Mouse (Mus musculus): Measurements from ENCODE around the gene Lmf2. TPM values are rescaled to one million over a fixed set of nuclear protein-coding genes. Genes with fewer than 3 reads are reported as not detected.

Lmf2 gene
- total RNA-seq (2018; cell fraction: chromatin; rRNA removed), result 10 to 100 TPM; 10.6 to 41.7 (median 20.7) TPM
- 10 to 100 TPM; 15.8 to 33.9 (median 24.1) TPM for total RNA-seq (2018; cell fraction: cytosol; rRNA removed)
- 10 to 100 TPM; 24.9 to 47.4 (median 34.5) TPM for total RNA-seq (2018; cell fraction: nucleus; rRNA removed)
- polyA plus RNA-seq (2018), result 19.8 to 30.4 TPM (median 23.9 TPM) in 3 replicates

DNA sequence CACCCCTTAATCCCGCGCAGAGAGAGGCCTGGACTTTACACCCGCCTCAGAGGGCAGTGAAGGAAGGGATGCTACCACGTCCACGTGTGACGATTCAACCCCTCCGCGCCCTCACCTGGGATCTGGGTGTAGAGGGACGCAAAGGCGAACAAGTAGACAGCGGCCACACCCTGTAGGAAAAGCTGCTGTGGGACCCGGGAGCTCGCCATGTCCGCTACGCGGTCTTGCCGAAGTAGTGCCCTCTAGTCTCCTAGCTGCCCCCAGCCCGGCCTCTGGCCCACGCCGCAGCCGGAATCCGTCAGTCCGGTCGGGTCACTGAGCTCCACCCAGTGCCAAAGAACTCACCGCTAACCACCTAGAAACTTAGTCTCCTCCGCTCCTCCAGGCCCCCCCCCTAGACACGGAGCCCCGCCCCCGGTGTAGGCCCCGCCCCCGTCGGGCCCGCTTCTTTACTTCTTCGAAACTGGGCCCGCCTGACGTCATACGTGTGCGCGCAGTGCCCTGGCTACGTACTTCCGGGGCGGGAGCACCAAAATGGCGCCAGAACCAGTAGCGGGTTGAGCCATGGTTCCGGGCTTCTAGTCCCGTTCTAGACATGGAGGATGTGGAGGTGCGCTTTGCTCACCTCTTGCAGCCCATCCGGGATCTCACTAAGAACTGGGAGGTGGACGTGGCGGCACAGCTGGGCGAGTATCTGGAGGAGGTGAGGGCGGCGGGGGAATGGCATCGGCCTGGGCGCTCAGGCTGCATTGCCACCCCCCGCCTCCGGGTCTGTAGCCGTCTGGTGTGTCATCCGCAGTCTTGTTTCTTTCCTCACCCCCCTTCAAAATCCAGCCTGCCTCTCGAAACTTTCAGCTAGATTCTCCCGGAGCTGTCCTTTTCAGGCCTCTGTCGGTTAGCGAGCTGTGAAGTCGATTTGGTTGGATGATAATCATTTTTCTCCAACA lies at the start of gene Lmf2, which contains the start of gene Ncaph2:
Lmf2 (minus strand) TSS at position 419 of the 947 bp plus-strand sequence.
Ncaph2 (plus strand) TSS at position 479 of the 947 bp plus-strand sequence.
- H3K27ac ChIP-seq, result peak within 1 kb of the TSS; percentile 74
- H3K4me3 ChIP-seq (ENCODE audit: inconsistent target), result peak within 1 kb of the TSS; percentile 94
- under 1% methylated on average over 59 of the region's 64 CpGs for WGBS (ENCODE audit: missing documents)
- H3K36me3 ChIP-seq (ENCODE audit: inconsistent target), result peaks cover 26% of the 10 kb centered on the region; the same call in 1 of the 2 replicates
- peaks cover 67% of the 10 kb centered on the region for H3K79me2 ChIP-seq (ENCODE audit: inconsistent target)

DNA sequence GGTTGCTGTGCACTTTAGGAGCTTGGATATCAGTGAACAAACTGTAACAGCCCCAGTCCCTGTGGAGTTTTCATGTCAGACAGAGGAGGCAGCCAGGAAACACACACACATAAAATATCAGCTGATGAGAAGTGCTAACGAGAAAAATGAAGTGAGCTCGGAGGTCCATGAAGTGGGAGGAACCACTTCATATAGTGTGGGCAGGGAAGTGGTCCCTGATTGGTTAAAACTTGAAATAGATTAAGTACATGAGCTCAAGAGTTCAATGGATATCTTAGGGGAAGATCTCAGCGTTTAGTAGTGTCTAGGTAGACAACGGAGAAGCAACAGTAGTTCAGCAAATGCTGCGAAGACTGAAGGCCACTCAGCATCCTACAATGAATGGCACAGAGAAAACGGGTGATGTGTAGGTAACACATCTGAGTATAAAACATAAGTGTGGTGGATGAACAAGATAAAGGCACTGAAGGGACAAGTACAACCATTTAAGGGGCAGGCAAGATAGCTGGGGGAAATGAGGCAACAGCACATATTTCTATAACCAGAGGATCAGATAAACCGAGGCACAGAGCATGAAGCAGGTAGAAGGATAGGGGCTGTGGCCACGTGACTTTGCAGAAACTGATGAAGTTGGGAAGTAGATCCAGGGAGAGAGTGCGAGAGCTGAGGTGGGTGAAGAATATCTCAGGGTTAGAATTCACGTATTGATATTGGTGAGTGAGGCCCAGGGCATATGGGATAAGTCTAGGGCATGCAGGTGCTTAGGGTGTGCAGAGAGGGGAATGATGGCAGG lies 49.6 kb upstream of the Lmf2 start:
- Histone ChIP-seq H3K27ac (no peak overlapping the region), H3K79me2 (ENCODE audit: inconsistent target) (no peaks in the 10 kb centered on the region), H3K4me3 (ENCODE audit: inconsistent target) (no peak overlapping the region), H3K36me3 (ENCODE audit: inconsistent target) (no peaks in the 10 kb centered on the region)
- 82% methylated on average over 10 of the region's 10 CpGs for WGBS (ENCODE audit: missing documents)

DNA sequence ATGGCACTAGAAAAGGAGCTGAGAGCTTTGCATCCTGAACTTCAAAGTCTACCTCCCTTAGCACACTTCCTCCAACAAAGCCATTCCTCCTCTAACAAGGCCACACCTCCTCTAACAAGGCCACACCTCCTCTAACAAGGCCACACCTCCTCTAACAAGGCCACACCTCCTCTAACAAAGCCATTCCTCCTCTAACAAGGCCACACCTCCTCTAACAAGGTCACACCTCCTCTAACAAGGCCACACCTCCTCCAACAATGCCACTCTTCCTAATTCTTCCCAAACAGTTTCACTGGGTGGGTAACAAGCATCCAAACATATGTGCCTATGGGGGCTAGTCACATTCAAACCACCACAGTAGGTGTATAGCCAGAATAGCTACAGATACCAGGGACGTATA lies 47.0 kb upstream of the Lmf2 start:
- Histone ChIP-seq H3K36me3 (ENCODE audit: inconsistent target) (no peaks in the 10 kb centered on the region), H3K4me3 (ENCODE audit: inconsistent target) (no peak overlapping the region), H3K27ac (no peak overlapping the region), H3K79me2 (ENCODE audit: inconsistent target) (no peaks in the 10 kb centered on the region)
- 100% methylated on average over 1 of the region's 1 CpGs for WGBS (ENCODE audit: missing documents)

DNA sequence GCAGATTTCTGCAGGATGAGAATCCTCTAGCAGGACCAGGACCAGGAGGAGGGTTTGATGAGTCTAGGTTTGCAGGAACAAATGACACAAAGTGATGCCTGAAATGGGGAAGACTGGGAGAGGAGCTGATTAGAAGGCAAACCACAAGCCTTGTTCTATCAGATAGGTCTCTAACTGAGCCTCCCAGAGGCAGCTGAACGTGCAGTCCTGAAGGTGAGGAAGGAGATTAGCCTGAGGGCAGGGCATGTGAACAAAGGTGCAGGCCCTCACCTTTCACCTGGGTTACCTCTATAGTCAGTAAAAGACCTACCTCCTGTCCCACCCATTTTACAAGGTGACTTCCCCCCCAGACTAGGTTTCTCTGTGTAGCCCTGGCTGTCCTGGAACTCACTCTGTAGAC lies 44.3 kb upstream of the Lmf2 start:
- Histone ChIP-seq H3K4me3 (ENCODE audit: inconsistent target) (no peak overlapping the region), H3K27ac (no peak overlapping the region), H3K79me2 (ENCODE audit: inconsistent target) (no peaks in the 10 kb centered on the region), H3K36me3 (ENCODE audit: inconsistent target) (no peaks in the 10 kb centered on the region)
- WGBS (ENCODE audit: missing documents), result 89% methylated on average over 1 of the region's 1 CpGs

DNA sequence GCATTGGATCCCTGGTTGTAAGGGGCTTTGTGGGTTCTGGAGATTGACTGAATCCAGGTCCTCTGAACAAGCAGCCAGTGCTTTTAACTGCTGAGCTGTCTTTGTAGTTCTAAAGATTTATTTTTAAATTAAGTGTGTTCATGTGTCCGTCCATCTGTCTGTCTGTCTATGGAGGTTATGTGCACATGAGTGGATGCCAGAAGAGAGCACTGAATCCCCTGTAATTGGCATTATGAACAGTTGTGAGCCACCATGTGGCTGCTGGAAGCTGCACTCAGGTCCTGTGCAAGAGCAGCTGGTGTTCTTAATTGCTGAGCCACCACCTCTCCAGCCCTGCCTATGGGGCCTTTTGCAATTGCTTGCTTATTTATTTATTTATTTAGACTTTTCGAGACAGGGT lies 42.7 kb upstream of the Lmf2 start:
- Histone ChIP-seq H3K36me3 (ENCODE audit: inconsistent target) (no peaks in the 10 kb centered on the region), H3K27ac (no peak overlapping the region), H3K79me2 (ENCODE audit: inconsistent target) (no peaks in the 10 kb centered on the region), H3K4me3 (ENCODE audit: inconsistent target) (no peak overlapping the region)
- WGBS (ENCODE audit: missing documents), result 86% methylated on average over 2 of the region's 2 CpGs

DNA sequence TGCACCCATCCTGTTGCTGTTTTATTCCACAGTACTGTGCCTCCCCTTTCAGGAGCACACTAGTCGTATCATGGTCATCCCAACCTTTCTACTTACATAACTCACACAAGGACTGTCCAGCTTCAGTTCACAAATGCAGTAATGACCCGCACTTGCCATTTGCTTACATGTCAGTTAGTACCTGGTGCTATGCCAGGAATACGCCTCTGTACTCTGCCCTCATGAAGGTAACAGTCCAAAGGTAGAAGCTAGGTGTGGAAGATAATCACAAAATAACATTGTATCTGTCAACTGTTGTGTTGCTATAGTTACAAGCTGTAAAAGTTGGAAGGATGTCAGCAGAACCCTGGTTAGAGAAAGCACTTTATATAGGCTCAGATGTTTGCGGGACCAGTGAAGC lies 41.4 kb upstream of the Lmf2 start:
- H3K79me2 ChIP-seq (ENCODE audit: inconsistent target), result no peaks in the 10 kb centered on the region
- no peak overlapping the region for H3K27ac ChIP-seq
- WGBS (ENCODE audit: missing documents), result 93% methylated on average over 4 of the region's 4 CpGs
- H3K36me3 ChIP-seq (ENCODE audit: inconsistent target), result no peaks in the 10 kb centered on the region
- H3K4me3 ChIP-seq (ENCODE audit: inconsistent target), result no peak overlapping the region

DNA sequence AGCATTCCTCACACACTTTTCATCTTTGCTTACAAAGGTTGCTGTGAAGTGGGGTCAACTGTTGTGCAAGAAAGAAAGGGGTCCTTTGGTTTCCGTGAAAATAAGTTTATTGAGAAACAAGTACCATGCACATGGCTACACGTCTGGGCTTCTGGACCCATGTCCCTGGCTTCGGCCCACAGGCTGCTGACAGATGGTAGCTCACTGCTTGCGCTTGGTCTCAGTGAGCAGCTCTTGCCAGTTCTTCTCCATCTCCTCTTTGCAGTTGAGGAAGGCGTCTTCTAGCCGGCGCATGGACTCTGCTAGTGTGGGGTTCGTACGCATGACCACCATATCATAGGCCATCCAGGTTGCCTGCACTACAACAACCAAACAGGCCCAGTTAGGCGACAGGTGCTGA lies 34.6 kb upstream of the Lmf2 start:
- Histone ChIP-seq H3K27ac (no peak overlapping the region), H3K4me3 (ENCODE audit: inconsistent target) (no peak overlapping the region), H3K36me3 (ENCODE audit: inconsistent target) (no peaks in the 10 kb centered on the region), H3K79me2 (ENCODE audit: inconsistent target) (no peaks in the 10 kb centered on the region)
- WGBS (ENCODE audit: missing documents), result 98% methylated on average over 10 of the region's 10 CpGs

DNA sequence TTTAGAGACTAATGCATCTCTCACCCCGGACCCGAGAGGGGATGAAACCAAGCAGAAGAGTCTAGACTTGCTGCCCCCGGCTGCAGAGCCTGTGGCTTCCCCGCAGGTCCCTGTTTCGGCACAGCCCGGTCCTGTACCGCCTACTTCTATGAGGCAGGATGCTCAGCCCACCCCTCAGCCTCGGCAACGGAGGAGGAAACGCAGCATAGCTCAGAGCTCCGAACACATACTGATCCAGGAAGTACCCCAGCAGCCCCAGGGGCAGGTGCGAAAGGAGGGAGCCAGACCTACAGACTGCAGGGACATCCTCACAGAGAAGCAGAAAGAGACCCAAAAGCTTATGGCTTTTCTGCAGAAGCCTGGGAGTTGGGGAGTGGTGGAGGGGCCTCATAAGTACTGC lies 31.7 kb upstream of the Lmf2 start:
- no peaks in the 10 kb centered on the region for H3K79me2 ChIP-seq (ENCODE audit: inconsistent target)
- WGBS (ENCODE audit: missing documents), result 14% methylated on average over 12 of the region's 12 CpGs
- H3K36me3 ChIP-seq (ENCODE audit: inconsistent target), result no peaks in the 10 kb centered on the region
- H3K4me3 ChIP-seq (ENCODE audit: inconsistent target), result no peak overlapping the region
- H3K27ac ChIP-seq, result no peak overlapping the region

DNA sequence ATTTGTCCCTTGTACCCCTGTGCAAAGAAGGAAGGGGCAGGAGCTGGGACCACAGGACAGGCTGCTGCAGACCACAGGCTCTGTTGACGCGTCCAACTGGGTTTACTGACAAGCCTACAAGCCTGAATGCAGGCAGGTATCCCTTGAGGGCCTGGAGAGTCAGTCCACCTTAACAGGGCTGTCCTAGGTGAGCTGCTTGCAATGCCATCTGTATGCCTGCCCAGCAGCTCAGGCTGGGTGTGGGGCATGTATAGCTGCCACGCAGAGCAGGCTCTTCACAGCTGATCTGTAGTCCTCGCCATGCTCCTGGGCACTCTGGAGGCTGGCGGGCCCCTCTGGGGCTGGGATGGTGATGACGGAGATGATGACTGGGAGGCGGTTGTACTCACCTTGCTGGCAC lies 29.2 kb upstream of the Lmf2 start, which contains the start of gene Klhdc7b:
Klhdc7b (plus strand) TSS at position 301 of the 400 bp plus-strand sequence.
- Histone ChIP-seq H3K27ac (no peak within 1 kb of the TSS), H3K79me2 (ENCODE audit: inconsistent target) (no peaks in the 10 kb centered on the region), H3K4me3 (ENCODE audit: inconsistent target) (no peak within 1 kb of the TSS), H3K36me3 (ENCODE audit: inconsistent target) (no peaks in the 10 kb centered on the region)
- WGBS (ENCODE audit: missing documents), result 92% methylated on average over 7 of the region's 7 CpGs

DNA sequence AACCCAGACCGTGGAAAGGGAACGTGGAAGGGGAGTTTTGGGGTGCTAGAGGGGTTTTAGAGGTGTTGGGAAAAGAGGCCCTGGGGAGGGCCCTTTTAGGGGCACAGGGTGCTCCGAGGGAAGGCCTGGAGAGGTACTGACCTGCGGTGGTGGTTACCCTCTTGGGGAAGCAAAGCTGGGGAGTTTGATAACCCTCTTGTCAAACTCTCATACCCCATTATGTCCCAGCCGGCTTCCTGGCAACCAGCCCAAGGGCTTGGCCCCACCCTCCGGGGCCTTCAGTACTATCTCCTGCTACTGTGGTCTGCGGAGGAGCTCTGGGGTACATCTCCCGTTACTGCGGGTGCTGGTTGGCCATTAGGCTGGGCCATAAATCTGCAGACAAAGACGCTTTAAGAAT lies 24.0 kb upstream of the Lmf2 start:
- Histone ChIP-seq H3K79me2 (ENCODE audit: inconsistent target) (no peaks in the 10 kb centered on the region), H3K36me3 (ENCODE audit: inconsistent target) (no peaks in the 10 kb centered on the region), H3K27ac (no peak overlapping the region), H3K4me3 (ENCODE audit: inconsistent target) (no peak overlapping the region)
- WGBS (ENCODE audit: missing documents), result 14% methylated on average over 9 of the region's 10 CpGs

DNA sequence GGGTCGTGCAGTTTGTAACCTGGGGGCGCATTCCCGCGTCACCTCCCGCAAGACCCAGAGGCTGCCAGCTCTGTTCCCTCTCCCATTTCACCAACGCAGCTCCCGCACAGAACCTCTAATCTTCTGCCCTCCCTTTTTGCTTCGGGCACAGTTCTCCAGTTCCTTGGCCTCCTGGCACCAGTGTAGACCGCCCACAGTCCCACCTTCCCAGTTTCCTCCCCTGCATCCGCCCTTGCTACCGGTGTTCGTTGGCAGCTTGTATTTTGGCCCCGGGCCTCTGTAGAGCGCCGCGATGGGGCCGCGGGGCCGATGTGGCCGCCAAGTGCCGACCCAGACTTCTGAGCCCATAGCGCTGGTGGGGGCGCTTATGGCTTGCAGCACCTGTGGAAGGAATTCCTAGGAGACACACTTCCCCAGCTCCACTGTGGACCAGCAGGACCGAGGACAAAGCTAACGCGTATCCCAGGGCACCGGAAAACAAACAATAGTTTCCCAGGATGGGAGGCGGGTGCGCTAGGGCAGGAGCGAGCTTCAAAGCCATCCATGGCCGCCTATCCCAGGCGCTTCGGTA lies 23.5 kb upstream of the Lmf2 start, which contains the start of gene Odf3b:
Odf3b (minus strand) TSS at position 452 of the 571 bp plus-strand sequence.
- WGBS (ENCODE audit: missing documents), result 3% methylated on average over 33 of the region's 33 CpGs
- Histone ChIP-seq H3K27ac (no peak within 1 kb of the TSS), H3K79me2 (ENCODE audit: inconsistent target) (no peaks in the 10 kb centered on the region), H3K4me3 (ENCODE audit: inconsistent target) (no peak within 1 kb of the TSS), H3K36me3 (ENCODE audit: inconsistent target) (no peaks in the 10 kb centered on the region)

DNA sequence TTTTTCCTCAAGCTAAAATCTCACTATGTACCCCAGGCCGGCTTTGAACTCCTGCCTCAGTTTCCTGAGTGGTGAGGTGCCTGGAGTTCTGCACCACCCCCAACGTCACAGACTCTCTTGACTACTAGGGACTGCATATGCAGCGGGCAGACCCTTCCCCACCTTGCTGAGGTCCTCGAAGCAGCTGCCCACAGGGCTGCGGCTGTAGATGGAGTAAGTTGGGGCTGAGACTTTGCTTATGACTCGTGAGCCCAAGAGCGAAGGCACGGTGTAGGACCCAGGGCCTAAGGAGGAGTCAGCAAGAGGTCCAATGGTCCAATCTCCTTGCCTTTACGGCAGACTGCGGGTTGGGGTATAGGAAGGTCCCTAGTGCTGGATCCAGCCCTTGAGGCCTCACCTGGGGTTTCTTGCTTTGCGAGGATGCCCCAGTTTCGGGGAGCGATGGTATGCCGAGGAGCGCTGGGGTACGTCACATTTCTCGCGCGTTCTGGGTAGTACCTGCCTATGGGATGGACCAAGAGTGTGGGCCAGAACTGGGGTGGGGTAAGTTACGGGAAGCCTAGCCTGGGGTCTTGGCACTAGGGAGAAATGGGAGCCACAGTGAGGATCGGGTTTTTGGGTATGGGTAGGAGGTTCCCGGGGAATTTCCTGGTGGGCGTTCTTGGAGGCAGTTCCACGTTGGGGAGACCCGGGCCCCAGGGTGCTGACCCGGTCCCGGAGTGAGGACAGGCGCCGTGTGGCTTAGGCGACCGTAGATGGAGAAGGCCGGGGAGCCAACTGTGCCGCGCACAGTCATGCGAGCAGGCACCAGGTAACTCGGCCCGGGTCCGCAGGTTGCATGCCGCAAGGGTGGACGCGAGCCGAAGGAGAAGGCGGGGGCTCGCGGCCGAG lies 22.7 kb upstream of the Lmf2 start:
- Histone ChIP-seq H3K4me3 (ENCODE audit: inconsistent target) (no peak overlapping the region), H3K36me3 (ENCODE audit: inconsistent target) (no peaks in the 10 kb centered on the region), H3K79me2 (ENCODE audit: inconsistent target) (no peaks in the 10 kb centered on the region; the same call in 1 of the 2 replicates), H3K27ac (no peak overlapping the region)
- 11% methylated on average over 45 of the region's 46 CpGs for WGBS (ENCODE audit: missing documents)

DNA sequence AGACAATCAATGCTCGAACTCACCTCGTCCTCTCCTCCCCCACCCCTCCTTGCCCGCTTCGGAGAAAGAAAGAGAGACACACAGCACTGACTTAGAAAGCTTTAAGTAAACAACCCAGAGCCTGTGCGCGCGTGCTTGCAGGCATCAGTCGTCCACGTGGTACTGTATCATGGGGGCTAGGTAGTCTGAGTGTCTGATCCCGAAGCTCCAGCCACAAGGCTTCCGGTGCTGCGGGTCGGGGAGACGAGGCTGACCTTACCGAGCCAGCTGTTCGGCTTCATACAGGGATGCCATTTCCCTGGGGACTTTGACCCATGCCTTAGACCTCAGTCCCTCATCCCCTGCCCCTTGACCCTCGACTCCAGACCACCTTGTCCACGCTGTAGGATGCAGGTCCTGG lies 21.9 kb upstream of the Lmf2 start:
- Histone ChIP-seq H3K4me3 (ENCODE audit: inconsistent target) (no peak overlapping the region), H3K36me3 (ENCODE audit: inconsistent target) (no peaks in the 10 kb centered on the region), H3K27ac (no peak overlapping the region), H3K79me2 (ENCODE audit: inconsistent target) (peaks cover 5% of the 10 kb centered on the region; the same call in 1 of the 2 replicates)
- 37% methylated on average over 18 of the region's 18 CpGs for WGBS (ENCODE audit: missing documents)
